Mouse (Mus musculus) heart, adult 18-20 months (tissue): ENCODE results near the gene Has1. TPM values are rescaled to one million over a fixed set of nuclear protein-coding genes. Genes with fewer than 3 reads are reported as not detected.

ENCODE experiments used
- DNase-seq, 2 experiments: peaks; one replicate each; pipeline ENCODE4 v3.0.0; 2021 to 2022; ENCODE audit warnings: mixed read lengths in 1 of 2
- long read RNA-seq, 2 experiments: library from polyadenylated mRNA; stranded (forward); transcript quantifications; one replicate each; pipeline ENCODE4 v2.0.0; 2021
- total RNA-seq, 2 experiments: library from RNA; stranded (reverse); gene quantifications; 2 replicates each; pipeline ENCODE4 v1.2.3; 2021

Has1 gene
- total RNA-seq, result under 1 TPM; 0.13 to 0.17 TPM
- long read RNA-seq, experiment 1, result 0 reads
- long read RNA-seq, experiment 2, partial matches to known transcripts, result 0 of 1 reads
- long read RNA-seq, experiment 2, other reads (novel, unspliced or antisense), result 0 of 1 reads

DNA sequence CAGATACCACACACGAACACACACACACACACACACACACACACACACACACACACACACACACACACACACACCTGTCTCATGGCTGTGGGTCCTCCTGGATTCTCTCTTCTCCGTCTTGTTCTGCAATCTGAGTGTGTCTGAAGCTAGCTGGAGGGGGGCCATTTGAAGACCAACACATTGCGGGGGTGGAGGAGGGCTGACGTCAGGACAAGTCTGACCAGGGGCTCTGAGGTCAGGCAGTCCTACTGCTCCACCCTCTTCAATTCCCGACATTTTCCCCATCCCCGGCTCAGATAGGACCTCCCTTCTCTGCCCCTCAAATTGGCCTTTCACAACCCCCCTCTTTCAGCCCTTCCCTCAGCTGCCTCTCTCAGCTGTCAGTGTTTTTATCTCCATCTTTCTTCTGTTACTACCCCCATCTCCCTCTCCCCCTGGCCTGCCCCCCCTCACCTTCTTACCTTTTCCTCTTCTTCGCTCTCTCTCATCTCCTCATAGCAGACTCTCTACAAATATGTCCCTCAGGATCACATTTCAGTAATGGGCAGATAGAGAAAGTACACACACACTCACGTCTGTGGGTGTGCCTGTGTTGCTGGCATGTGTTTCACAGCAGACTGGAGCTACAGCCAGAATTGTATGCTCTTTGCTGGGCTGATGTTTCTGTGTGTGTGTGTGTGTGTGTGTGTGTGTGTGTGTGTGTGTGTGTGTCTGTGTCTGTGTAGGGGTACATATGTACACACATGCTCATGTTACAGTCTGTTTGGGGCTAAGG is at the start of gene Has1:
Gene Has1, minus strand, starts transcription at position 142 of the 775 bp plus-strand sequence.
- no peak for DNase-seq

DNA sequence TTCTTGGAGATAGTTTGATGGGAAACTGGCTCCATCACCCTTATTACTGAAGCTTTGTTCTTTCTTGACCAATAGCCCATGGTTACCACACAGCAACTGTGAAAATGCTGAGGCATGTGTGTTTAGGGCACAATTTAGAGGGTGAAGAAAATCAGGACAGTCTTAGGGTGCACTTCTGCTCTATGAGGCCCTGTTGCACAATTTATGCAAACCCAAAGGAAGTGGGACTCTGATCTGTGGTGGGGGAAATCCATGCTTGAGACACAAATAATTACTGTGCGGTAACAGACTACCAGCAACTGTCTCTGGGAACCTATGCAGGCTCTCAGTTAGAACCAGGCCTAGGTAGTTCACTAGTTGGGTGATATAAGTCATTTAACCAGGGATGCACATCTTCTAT is 45.8 kb upstream of the Has1 start:
- DNase-seq, result peak in 1 of 2 experiments; percentile 15

DNA sequence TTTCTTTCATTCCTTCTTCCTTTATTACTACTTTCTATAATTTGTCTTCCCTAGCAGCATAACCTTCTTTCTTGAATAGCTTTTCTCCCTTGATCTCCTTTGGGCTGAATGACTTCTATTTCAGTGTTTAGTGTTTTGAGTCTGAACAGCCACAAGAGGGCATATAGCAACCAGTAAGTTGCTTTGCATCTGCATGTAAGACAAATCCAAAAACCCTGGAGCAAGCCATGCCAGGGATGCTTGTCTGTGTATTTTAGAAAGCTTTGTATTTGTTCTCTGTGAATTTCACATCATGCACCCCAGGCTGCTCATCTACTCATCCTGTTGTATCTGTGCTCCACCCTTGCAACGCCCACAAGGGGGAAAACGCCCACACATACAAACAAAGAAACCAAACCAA is 44.3 kb upstream of the Has1 start:
- no peak for DNase-seq

DNA sequence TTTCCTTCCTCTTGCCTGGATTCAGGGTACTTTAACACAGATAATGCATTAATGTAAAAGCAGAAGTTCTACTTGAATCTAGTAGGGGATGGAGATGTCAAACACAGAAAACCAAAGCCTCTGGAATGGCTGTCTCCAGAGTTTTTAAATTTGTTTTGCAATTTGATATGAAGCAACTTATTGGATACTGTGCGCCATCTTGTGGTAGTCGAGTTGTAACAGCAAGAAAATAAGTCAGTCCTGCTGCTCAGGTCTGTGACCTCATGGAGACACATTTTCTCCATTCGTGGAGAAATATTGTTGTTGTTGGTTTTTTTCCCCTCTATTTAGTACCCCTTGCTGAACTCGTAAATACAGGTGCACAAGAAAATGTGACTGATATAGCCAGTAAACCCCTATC is 41.0 kb upstream of the Has1 start:
- DNase-seq, result peak; percentile 56 to 77

DNA sequence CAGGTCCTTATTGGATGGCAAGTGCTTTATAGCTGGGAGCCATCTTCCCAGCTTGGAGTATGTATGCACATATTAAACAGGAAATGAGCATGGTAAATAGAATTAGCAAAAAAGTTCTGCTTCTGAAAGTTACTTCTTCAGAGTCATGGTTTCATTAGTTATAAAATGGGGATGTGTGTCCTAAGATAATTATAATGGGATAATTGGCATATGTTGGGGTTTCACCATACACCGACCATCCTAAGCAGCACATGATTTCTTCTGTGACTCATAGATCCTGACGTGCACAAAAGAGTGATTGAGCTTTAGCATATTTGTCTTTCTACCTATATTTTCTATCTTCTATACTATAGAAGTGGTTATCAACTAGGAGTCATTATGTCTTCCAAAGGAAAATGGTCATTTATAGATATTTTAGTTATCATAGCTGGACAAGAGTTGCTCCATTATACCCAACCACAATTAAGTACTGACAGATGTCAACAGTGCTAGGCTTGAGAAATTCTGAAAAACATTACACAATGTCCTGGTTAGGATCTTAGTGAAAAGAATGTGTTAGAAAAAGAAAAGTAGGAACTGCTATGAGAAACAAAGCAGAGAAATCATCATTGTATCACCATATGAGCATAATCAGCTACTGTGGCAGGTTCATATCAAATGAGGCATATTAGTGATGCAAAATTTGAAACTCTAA is 34.9 kb upstream of the Has1 start:
- DNase-seq, result no peak

DNA sequence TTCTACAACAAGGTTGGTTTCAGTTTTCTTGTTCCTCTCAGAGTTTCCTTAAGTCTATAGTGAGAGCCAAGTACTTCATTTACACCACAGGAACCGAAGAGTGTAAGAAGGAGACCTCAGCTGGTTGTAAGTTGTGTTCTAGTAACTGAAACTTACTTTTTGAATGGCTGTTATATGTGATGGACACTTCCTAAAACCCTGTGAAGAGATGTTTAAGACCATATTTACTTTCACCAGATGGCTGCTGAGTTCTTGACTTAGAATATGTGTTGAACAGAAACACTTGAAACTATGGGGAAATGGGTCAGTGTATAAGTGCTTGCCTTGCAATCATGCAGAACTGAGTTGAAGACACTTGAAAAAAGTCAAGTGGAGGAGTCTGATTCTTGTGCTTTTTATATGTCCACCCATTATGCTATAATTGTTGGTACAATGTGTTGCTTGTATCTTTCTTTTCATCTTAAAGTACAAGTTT is 32.8 kb upstream of the Has1 start, which contains the start of the genes Fpr2 and Fpr3:
Gene Fpr2, plus strand, starts transcription at position 51 of the 475 bp plus-strand sequence.
Gene Fpr3, plus strand, starts transcription at position 79 of the 475 bp plus-strand sequence.
- DNase-seq, result no peak

DNA sequence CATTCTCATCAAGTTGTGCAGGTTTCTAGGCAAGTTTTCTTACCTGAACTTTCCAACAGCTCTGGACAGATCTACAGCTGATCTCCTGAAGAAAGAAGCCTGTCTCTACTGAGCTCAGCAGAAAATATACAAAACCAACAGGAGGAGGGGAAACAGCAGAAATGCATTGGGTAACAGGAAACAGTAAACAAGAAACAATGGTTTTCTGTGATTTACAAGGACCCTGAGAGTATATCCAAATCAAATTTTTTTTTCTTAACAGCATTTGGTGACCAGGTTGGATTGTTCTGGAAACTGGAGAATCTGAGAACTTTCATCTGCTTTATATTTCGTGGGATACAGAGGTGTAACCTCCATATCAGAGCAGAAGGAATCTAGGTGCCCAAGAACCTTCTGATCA is 28.8 kb upstream of the Has1 start, which contains the start of gene Fpr1:
Gene Fpr1, minus strand, starts transcription at position 101 of the 400 bp plus-strand sequence.
- DNase-seq, result no peak

DNA sequence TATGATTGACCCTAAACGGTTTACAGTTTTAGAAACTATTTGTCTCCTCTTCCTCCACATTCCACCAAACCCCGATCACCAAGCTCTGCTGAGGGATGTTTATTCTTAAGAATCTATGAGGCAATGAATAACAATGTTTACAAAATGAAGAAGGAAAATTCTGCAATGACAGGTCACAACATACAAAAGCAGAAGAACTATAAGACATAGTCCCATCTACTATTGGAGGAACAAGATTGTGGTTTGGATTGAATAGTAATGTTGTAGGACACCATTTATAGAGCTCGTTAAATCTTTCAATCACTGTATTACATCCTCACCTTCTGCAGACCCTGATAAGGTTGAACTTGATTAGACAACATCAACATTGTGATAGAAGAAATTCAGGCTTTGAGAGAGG is 27.7 kb upstream of the Has1 start:
- DNase-seq, result no peak

DNA sequence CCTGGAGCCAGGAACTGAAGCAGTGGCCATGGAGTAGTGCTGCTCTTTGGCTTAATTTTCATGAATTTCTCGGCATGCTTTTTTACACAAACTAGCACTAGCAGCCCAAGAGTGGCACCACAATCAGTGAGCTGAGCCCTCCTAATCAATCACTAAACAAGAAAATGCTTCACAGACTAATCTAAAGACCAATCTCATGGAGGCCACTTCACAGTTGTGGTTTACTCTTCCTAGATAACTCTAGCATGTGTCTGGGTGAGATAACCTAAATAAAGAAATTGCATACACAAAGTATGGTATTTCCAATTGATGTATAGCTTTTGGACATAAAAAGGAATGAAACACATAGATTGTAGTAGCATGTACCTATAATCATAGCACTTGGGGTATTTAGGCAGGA is 24.3 kb upstream of the Has1 start:
- no peak for DNase-seq

DNA sequence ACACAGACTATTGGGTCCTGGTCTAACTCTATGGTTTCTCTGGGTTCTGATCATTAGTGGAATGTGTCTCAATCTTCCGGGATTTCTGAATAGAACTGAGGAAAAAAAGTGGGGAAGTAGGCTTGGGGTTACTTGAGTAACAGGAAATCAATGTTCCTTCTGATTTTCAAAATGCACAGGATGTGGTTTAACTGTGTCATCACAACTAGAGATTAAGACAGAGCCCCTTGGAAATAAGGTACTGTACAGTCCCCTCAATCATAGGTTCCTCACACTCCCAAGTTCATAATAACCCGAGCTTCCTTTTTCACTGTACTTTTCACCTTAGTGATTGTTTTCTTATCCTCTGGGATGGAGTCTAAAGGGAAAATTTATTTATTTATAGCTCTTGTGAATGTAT is 16.7 kb upstream of the Has1 start:
- DNase-seq, result peak in 1 of 2 experiments; percentile 22

DNA sequence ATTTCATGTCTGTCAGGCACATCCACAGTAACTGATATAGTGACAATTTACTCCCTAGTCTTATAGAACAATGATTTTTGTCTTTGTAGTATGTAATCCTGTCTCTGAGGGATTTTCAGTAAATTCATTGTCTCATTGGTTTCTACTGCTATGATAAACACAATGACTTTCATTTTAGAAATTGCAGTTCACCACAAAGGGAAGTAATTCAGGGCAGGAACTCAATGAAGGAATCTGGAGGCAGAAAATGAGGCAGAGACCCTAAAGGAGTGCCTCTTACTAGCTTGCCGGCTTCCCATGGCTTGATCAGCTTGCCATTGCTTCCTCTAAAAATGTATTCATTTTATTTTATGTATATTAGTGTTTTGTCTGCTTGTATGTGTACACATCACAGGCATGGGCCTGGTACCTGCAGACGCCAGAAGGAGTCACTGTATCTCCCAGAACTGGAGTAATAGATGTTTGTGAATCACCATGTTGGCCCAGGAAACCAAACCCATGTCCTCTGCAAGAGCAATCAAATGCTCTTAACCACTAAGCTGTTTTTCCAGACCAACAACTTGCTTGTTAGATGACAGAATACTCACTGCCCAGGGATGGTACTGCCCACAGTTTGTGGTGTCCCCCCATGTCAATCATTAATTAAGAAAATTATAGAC is 16.0 kb upstream of the Has1 start:
- DNase-seq, result no peak

DNA sequence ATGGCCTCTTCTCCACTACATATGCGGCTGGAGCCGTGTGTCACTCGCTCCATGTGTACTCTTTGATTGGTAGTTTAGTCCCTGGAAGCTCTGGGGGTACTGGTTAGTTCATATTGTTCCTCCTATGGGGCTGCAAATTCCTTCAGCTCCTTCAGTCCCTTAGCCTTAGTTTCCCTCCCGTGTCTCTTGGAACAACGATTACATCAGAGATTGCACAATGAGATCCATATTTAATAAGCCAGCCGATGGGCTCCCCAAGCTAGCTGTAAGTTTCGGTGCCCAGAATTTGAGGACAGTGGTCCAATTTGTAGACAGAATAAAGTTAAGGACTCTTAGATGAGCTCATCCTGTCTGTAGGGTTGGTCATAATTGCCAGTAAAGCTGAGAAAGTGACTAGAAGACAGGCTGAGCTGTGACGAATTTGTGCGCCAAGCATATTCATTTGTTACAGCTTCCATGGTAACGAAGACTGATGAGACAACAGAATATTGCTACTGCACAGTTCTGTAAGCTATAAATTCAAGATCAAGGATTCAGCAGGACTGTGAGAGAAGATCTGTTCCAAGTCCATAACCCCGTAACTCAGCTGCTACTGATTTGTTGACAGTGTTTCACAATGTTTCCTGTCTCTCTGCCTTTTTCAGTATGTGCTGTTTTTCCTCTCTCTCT is 11.9 kb upstream of the Has1 start:
- peak; percentile 30 to 42 for DNase-seq

DNA sequence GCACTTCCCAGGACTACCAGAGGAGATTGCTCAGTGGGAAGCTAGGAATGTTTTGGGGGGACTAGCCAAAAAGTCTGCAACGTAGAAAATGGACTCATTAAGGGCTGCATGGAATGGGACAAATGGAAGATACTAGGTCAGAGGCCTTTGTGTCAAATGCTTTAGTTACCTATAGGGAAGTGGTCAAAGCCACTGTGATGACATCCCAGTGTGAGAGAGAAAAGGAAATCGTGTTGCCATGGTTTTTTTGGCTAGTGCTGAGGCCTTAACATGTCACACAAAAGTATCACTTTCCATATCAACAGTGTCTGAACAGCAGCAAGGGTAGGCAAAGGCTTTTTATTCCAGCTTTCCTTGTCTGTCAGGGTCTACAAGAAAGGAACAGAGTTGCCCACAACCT is 10.2 kb upstream of the Has1 start:
- DNase-seq, result no peak

DNA sequence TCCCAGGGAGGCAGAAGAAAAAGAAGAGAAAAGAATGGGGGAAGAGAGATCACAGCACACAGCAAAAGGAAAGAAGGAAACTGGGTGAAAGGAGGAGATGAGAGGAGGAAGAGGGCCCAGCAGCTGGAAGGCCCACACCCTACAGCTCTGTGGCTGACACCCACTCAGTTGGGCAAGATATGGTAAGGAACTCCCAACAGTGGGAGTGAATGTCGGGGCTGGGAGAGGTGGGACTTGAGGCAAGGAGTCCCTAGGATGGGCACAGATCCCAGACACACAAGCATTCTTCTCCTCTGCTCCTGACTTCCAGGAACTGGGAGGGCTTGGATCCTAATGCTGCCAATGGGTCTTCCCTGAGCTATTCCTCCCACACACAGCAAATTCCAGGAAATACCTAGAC is 7.4 kb upstream of the Has1 start:
- DNase-seq, result peak in 1 of 2 experiments; percentile 51

DNA sequence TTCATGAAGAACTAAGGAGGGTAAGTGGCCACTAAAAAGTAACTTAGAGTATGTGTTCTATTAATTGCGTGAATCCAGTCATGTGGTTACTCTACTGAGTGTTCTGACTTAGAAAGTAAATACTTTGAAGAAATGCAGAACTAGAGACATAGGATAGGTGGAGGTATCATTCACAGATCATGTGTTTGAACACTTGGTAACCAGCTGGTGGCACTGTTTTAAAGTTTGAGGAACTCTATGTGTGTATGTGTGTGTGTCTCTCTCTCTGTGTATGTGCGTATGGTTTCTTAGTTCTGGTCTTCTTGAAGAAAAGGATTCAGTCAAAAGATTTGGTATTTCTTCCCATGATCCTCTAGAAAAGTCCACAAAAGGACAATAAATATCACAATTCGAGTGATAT is 5.1 kb upstream of the Has1 start:
- no peak for DNase-seq

DNA sequence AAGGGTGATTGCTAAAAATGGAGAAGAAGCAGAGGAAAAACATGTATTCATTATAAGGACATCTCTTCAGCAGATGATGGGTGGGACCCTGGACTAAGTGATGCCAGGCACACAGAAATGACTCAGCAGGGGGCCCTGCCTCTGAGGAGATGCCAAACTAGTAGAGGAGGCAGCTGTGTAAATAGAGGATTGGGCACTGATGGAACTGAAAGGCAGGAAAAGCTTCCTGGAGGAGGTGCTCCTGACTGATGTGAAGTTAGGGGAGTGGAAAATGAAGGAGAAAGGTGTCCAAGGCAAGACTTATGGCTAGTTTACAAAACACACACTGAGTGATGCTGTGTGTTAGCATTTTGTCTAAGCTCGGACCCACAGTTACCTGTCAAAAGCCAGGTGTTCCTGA is 2.4 kb upstream of the Has1 start:
- DNase-seq, result no peak

DNA sequence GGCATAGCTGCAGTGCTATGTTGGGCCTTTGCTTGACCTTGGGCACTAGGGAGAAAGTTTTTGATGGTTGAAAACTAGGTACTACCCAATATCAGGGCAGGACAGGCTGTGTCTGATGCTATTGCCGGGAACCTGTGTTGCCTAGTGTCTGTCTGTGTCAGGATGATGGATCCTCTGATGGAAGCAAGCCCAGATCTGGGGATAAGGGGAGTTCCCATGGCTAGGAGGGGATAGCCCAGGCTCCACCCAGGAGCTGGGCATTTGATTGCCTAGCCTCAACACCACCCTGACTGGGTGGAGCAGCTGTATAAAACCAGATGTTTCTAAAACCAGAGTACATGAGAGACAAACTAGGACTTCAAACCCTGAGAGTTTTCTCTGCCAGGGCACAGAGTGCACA is 1.6 kb upstream of the Has1 start:
- no peak for DNase-seq

DNA sequence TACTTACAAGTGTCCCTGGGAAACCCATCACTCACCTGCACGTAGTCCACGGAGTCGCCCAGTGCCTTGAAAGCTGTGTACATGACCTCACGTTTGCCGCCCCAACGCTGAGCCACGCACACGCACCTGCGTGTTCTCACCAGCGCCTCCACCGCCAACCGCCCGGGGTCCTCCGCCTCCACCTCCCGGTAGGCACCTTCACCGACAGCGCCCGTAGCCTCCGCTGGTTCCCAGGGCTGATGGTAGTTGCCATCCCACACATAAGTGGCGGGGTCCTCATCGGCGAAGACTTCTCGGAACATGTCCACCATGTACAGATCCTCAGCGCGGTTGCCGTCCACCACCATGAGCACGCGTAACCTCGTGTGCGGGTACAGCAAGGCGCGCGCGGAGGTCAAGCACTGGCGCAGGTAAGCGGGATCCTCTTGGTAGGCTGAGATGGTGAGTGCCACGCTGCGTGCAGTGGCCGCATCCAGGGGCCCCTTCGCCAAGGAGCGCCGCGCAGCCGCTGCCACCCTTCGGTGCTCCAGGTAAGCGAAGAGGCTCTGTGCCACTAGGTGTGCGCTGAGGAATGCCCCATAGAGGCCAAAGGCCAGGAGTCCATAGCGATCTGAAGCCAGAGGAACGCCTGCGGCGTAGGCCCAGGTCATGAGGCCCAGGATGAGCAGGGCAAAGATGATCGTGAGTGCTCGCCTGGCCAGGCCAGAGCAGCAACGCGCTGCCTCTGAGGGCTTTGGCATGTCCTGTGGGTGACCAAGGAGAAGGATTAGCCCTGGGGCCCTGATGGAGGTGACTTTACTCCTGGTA is 4.9 kb downstream of the Has1 start:
- DNase-seq, result no peak

DNA sequence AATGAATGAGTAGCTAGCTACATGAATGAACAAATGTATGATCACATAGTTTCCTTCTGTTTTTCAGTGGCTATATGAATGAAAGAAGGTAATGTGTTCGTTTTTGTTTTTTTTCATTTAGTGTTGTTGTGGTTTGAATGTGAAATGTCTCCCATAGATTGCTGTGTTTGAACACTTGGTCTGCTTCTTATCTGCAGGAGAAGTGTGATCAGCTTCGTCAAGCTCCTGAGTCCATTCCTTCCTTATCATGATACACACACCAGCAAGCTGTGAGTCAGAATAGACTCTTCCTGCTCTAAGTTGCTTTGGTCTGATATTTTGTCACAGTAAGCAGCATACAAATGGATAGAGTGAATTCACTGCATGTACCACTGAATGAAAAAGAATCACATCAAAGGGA is 6.0 kb downstream of the Has1 start:
- no peak for DNase-seq

DNA sequence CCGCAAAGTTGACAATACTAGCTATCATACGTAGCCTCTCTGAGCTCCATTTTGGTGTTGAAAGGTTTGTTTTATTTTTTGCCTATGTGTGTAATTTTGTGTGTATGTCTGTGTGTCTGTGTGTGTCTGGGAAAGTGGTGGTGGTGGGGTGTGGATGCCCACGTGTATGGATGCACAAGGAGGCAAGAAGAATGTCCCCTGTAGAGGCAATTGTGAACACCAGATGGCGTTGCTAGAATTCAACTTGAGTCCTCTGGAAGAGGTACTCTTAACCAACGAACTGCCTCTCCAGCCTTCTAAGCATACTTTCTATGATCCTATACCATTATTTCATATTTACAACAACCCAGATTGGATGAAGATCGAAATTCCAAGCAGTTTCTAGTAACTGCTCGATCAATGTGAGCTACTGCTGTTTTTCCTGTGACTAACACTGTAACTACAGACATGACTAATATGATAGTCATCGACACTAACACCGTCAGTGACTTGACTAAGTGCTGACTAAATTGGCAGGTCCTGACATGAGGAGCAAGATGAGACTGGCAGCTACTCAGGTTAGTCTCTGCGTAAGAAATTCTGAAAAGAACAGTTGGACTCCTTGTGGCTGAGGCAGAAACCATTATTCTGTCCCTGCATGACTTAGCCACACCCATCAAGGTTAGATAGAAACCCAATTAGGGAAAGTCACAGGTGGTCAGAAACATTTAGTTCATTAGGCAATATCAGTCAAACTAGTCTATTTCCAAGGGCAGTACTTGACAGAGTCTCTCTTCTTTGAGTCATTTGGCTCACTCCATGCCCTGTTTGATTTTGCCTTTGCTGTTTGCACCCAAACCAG is 9.6 kb downstream of the Has1 start:
- peak in 1 of 2 experiments; percentile 64 for DNase-seq
